Mouse (Mus musculus): ENCODE results near the gene Dpp9. TPM values are rescaled to one million over a fixed set of nuclear protein-coding genes. Genes with fewer than 3 reads are reported as not detected.
A peak's percentile ranks its signal among the peaks of the same experiment; 100 is the strongest.

The Dpp9 gene
- polyA plus RNA-seq, 1 experiment from 2014 or later, result 12.0 TPM

- 25% methylated on average over 25 of the region's 25 CpGs for WGBS
- H3K4me3 ChIP-seq (ENCODE audit: low read depth, low read length), result no peak overlapping the region
These were observed 80.7 kb downstream of the Dpp9 start for GRCm38 (mm10) chr17:56137839-56138613.

More at GRCm38 (mm10) chr17:56137839-56138613, 80.7 kb downstream of the Dpp9 start:
- Histone ChIP-seq H3K4me2 (replicated peaks; ENCODE audit: low read depth) (peak overlapping the region; percentile 30), H3K27ac (ENCODE audit: low read depth, low read length) (no peak overlapping the region), H3K36me3 (ENCODE audit: control insufficient read depth, insufficient read depth) (no peaks in the 10 kb centered on the region), H3K27me3 (replicated peaks; ENCODE audit: control insufficient read depth, insufficient read depth, low read length) (peaks cover 47% of the 10 kb centered on the region), H3K9me3 (ENCODE audit: control insufficient read depth) (no peaks in the 10 kb centered on the region), H3K4me1 (replicated peaks; ENCODE audit: control insufficient read depth, insufficient read depth, low read length) (peaks cover 13% of the 10 kb centered on the region; the same call in 1 of the 2 replicates), H3K9ac (ENCODE audit: low read depth, low read length) (no peak overlapping the region)
- ATAC-seq, result no peak
- TF ChIP-seq CTCF (IDR thresholded peaks at IDR 0.05; ENCODE audit: low read depth), result no peak

MicroRNAs encoded within 50 kb of the gene (microRNA counts, 519-probe panel; counts per million panel counts)
- not detected for microRNA mmu-miR-7b

Small RNAs within 50 kb of the gene (microRNA-seq; reads per million reads assigned to microRNA genes)
- gene Gm44397, result not detected
- 662 reads per million, percentile 72 among the genes with 10 or more reads in this experiment for gene Mir7b

Other genes starting within 250 kb of the Dpp9 start
- gene Shd, start 248.4 kb downstream of the Dpp9 start, polyA plus RNA-seq (2015; fragmentation: Nextera tagmentation; extraction: Ambion mirVana), result 2.7 and 2.9 TPM in 2 replicates
- 3.6 and 4.2 TPM in 2 replicates for gene Fsd1, start 232.4 kb downstream of the Dpp9 start, polyA plus RNA-seq (2015; fragmentation: Nextera tagmentation; extraction: Ambion mirVana)
- 82.8 and 84.5 TPM in 2 replicates for gene Stap2, start 213.3 kb downstream of the Dpp9 start, polyA plus RNA-seq (2015; fragmentation: Nextera tagmentation; extraction: Ambion mirVana)
- 41.4 and 43.0 TPM in 2 replicates for gene Mpnd, start 213.2 kb downstream of the Dpp9 start, polyA plus RNA-seq (2015; fragmentation: Nextera tagmentation; extraction: Ambion mirVana)
- 92.3 and 97.0 TPM in 2 replicates for gene Sh3gl1, start 182.3 kb downstream of the Dpp9 start, polyA plus RNA-seq (2015; fragmentation: Nextera tagmentation; extraction: Ambion mirVana)
- gene Chaf1a, start 178.5 kb downstream of the Dpp9 start, polyA plus RNA-seq (2015; fragmentation: Nextera tagmentation; extraction: Ambion mirVana), result 4.8 and 5.2 TPM in 2 replicates
- gene Ubxn6, start 143.9 kb downstream of the Dpp9 start, polyA plus RNA-seq (2015; fragmentation: Nextera tagmentation; extraction: Ambion mirVana), result 42.5 and 47.7 TPM in 2 replicates
- 25.9 and 33.6 TPM in 2 replicates for gene Hdgfl2, start 139.3 kb downstream of the Dpp9 start, polyA plus RNA-seq (2015; fragmentation: Nextera tagmentation; extraction: Ambion mirVana)
- gene Plin4, start 109.1 kb downstream of the Dpp9 start, polyA plus RNA-seq (2015; fragmentation: Nextera tagmentation; extraction: Ambion mirVana), result 0.30 and 0.31 TPM in 2 replicates
- 0.10 TPM in 1 of 2 replicates, not detected in the other for gene Plin5, start 101.3 kb downstream of the Dpp9 start, polyA plus RNA-seq (2015; fragmentation: Nextera tagmentation; extraction: Ambion mirVana)
- gene Lrg1, start 96.9 kb downstream of the Dpp9 start, polyA plus RNA-seq (2015; fragmentation: Nextera tagmentation; extraction: Ambion mirVana), result 3.6 and 3.9 TPM in 2 replicates
- 0.94 and 1.1 TPM in 2 replicates for gene Sema6b, start 78.6 kb downstream of the Dpp9 start, polyA plus RNA-seq (2015; fragmentation: Nextera tagmentation; extraction: Ambion mirVana)
- gene Tnfaip8l1, start 56.4 kb downstream of the Dpp9 start, polyA plus RNA-seq (2015; fragmentation: Nextera tagmentation; extraction: Ambion mirVana), result 4.6 and 5.1 TPM in 2 replicates
- gene Mydgf, start 35.0 kb downstream of the Dpp9 start, polyA plus RNA-seq (2015; fragmentation: Nextera tagmentation; extraction: Ambion mirVana), result 83.5 and 90.5 TPM in 2 replicates
- 7.0 and 8.0 TPM in 2 replicates for gene Fem1a, start 37.9 kb upstream of the Dpp9 start, polyA plus RNA-seq (2015; fragmentation: Nextera tagmentation; extraction: Ambion mirVana)
- gene Ticam1, start 57.9 kb upstream of the Dpp9 start, polyA plus RNA-seq (2015; fragmentation: Nextera tagmentation; extraction: Ambion mirVana), result 15.8 and 16.0 TPM in 2 replicates
- 521 and 545 TPM in 2 replicates for gene Plin3, start 74.0 kb upstream of the Dpp9 start, polyA plus RNA-seq (2015; fragmentation: Nextera tagmentation; extraction: Ambion mirVana)
- gene Arrdc5, start 81.4 kb upstream of the Dpp9 start, polyA plus RNA-seq (2015; fragmentation: Nextera tagmentation; extraction: Ambion mirVana), result not detected in 2 replicates
- 22.5 and 23.5 TPM in 2 replicates for gene Uhrf1, start 84.4 kb upstream of the Dpp9 start, polyA plus RNA-seq (2015; fragmentation: Nextera tagmentation; extraction: Ambion mirVana)
- gene Kdm4b, start 107.2 kb upstream of the Dpp9 start, polyA plus RNA-seq (2015; fragmentation: Nextera tagmentation; extraction: Ambion mirVana), result 8.1 TPM in 2 replicates

Measured in intestine, postnatal 0 days (tissue).